Mouse (Mus musculus) spleen, adult 2 months (tissue): ENCODE measurements around the gene Bcam. TPM values are rescaled to one million over a fixed set of nuclear protein-coding genes. Genes with fewer than 3 reads are reported as not detected.

Source experiments
- DNase-seq, 2 experiments: peaks; one replicate each; pipeline versions ENCODE4 v3.0.0 to v3.0.0-alpha.2; 2012 to 2021; ENCODE audit warnings: low spot score in 2 of 2, low read depth in 1 of 2
- H3K27ac ChIP-seq: fragments of 200-500 bp; 2 replicates; pipeline ENCODE4 v1.5.1; 2012; ENCODE audit warnings: low read length, inconsistent platforms; ENCODE audit not compliant: insufficient read depth
- H3K27me3 ChIP-seq: fragments of 200-500 bp; 2 replicates; pipeline ENCODE4 v1.6.1; 2012; ENCODE audit warnings: mild to moderate bottlenecking, moderate library complexity, low read length, inconsistent platforms; ENCODE audit not compliant: control insufficient read depth, insufficient read depth
- H3K36me3 ChIP-seq: fragments of 200-500 bp; 2 replicates; pipeline ENCODE4 v1.6.1; 2012; ENCODE audit warnings: mild to moderate bottlenecking, low read length, inconsistent platforms; ENCODE audit not compliant: control insufficient read depth, insufficient read depth
- H3K4me1 ChIP-seq: fragments of 200-500 bp; 2 replicates; pipeline ENCODE4 v1.6.1; 2011; ENCODE audit warnings: inconsistent platforms; ENCODE audit not compliant: control insufficient read depth, insufficient read depth, insufficient read length
- H3K4me3 ChIP-seq: fragments of 200-500 bp; 2 replicates; pipeline ENCODE4 v1.5.1; 2011; ENCODE audit warnings: mild to moderate bottlenecking, inconsistent platforms; ENCODE audit not compliant: insufficient read depth, insufficient read length; ENCODE audit errors: extremely low read depth
- CTCF ChIP-seq: fragments of 200-500 bp; IDR thresholded peaks from 2 replicates; pipeline ENCODE4 v1.5.1; 2011; ENCODE audit warnings: mild to moderate bottlenecking, inconsistent platforms; ENCODE audit not compliant: insufficient read depth, insufficient read length, insufficient replicate concordance; ENCODE audit errors: extremely low read depth
- POLR2A ChIP-seq: fragments of 200-500 bp; IDR thresholded peaks from 2 replicates; pipeline ENCODE4 v1.6.1; 2011; ENCODE audit warnings: low read depth, low read length, inconsistent platforms
- WGBS: fragments of 180-500 bp; shearing (Covaris S2); methylation state at CpG from one replicate; pipeline ENCODE4 v1.1.7; 2018; 5-methylcytosine and 5-hydroxymethylcytosine counted together
- polyA plus RNA-seq: library from polyadenylated mRNA; depleted of rRNA; stranded (reverse); fragments of >200 nt; gene quantifications from 2 replicates; pipeline ENCODE4 v1.2.3, GENCODE M21; 2012

Bcam gene
- polyA plus RNA-seq, 1 experiment, result 30.1 TPM

DNA sequence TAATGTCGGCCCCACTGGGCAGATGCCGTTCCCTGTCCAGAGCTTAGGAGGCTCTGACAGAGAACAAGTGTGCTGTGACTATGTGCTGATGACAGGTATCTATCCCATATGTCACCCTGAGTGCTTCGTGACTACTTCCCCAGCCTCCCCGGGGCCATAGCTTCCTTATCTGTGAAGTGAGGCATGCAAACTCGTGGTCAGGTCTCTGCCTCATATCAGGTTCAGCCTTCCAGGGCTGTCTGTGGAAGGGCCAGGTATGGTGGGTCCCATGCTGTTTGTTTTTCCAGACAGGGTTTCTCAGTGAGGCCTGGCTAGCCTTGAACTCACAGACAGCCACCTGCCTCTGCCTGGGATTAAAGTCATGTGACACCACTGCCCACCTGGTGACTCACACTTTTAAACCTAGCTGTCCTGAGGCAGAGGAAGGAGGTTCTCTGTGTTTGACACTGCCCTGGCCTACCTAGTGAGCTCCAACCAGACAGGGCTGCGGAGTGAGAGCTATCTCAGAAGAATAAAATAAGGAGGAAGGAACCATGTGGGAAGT, 42.8 kb upstream of the Bcam start:
- H3K4me1 ChIP-seq, result peaks cover 35% of the 10 kb centered on the region
- 53% methylated on average over 6 of the region's 6 CpGs for WGBS
- H3K4me3 ChIP-seq, result no peak overlapping the region
- DNase-seq, result no peak
- peaks cover 27% of the 10 kb centered on the region for H3K36me3 ChIP-seq
- peak overlapping the region; percentile 7; the same call in 1 of the 2 replicates for H3K27ac ChIP-seq
- no peak for TF ChIP-seq CTCF
- TF ChIP-seq POLR2A, result no peak
- H3K27me3 ChIP-seq, result no peaks in the 10 kb centered on the region

DNA sequence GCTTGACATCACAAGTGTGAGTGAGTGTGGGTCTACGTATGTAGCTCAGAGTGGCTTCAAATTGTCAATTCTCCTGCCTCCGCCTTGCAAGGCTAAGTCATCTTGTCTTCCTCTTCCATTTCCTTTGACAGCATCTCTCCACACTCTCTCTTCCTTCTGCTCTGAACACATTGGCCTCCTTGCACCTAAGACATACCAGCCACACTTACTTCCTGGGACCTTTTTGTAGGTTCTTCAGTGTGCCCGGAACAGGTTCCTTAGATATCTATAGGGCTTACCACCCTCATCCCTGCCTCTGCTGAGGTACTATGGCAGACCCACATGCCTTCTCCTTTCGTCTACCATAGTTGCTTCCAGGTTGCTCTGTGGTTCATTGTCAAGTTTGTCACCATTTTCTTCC, 42.3 kb upstream of the Bcam start:
- peaks cover 30% of the 10 kb centered on the region for H3K4me1 ChIP-seq
- no peak overlapping the region for H3K4me3 ChIP-seq
- no peak for TF ChIP-seq CTCF
- no peak for TF ChIP-seq POLR2A
- H3K36me3 ChIP-seq, result peaks cover 30% of the 10 kb centered on the region
- no peak overlapping the region for H3K27ac ChIP-seq
- no peaks in the 10 kb centered on the region for H3K27me3 ChIP-seq
- no peak for DNase-seq
- 83% methylated on average over 4 of the region's 4 CpGs for WGBS

DNA sequence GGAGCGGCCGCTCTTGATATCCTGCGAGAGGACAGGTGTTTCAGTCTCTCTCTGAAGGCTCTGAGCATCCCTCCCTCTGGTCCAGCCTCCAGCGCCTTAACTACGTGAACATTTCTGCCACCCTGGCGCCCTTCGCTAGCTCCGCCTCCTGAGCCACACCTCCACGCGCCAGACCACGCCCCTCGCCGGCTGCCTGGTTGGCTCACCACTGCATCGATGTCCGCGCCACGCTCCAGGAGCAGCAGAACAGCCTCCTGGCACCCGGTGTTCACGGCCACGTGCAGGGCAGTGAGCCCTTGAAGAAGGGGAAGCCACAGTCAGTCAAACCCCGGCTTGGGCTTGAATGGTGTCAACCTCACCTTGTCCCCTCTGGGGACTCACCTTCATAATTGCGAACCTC, 40.3 kb upstream of the Bcam start:
- Histone ChIP-seq H3K36me3 (peaks cover 30% of the 10 kb centered on the region), H3K27ac (no peak overlapping the region), H3K27me3 (no peaks in the 10 kb centered on the region), H3K4me1 (peaks cover 26% of the 10 kb centered on the region), H3K4me3 (no peak overlapping the region)
- TF ChIP-seq POLR2A (no peak), CTCF (no peak)
- 71% methylated on average over 22 of the region's 22 CpGs for WGBS
- peak in 1 of 2 experiments; percentile 60 for DNase-seq

DNA sequence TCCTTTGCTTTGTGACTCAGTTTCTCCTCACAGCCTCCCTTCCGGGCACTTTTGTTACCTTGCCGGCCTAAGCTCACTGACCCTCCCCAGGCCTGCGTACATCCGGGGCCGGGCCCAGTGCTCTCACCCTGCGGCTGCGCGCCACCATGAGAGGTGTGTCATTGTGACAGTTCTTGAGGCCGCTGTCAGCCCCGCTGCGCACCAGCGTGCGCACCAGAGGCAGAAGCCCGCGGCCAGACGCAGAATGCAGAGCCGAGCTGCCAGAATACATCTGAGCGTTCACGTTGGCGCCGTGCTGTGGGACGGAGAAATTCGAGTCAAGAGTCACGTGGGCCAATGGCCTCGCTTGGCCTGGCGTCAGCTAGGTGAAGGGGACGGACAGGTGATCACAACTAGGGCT, 38.6 kb upstream of the Bcam start:
- Histone ChIP-seq H3K4me1 (peaks cover 21% of the 10 kb centered on the region; the same call in 1 of the 2 replicates), H3K4me3 (no peak overlapping the region), H3K27ac (no peak overlapping the region), H3K27me3 (no peaks in the 10 kb centered on the region), H3K36me3 (peaks cover 30% of the 10 kb centered on the region)
- WGBS, result 89% methylated on average over 27 of the region's 27 CpGs
- TF ChIP-seq CTCF (no peak), POLR2A (no peak)
- DNase-seq, result no peak

DNA sequence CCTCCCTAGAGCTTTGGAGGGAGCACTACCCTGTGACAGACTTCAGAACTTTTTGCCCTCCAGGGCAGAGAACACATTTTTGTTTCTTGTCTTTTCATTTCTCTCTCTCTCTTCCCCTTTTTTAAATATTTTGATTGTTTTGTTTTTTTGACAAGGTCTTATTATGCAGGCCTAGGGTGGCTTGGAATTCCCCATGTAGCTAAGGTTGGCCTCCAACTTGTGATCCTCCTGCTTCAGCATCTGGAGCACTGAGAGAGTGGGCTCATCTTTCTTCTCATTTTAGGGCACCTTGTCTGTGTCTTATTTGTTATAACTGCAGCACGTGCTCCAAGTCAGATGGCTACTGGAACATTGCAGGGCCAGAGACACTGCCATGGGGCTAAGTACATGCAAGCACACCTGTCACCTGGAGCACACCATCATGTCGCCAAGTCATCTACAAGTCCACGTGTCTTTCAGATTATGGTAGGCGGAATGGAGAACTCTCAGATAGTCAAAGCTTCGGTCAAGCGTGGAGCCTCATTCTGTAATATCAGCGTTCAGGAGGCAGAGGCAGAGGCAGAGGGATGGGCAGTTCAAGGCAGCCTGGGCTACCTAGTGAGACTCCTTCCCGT, 35.6 kb upstream of the Bcam start:
- WGBS, result 67% methylated on average over 8 of the region's 8 CpGs
- no peak overlapping the region for H3K4me3 ChIP-seq
- H3K36me3 ChIP-seq, result peaks cover 28% of the 10 kb centered on the region
- DNase-seq, result no peak
- TF ChIP-seq CTCF (no peak), POLR2A (no peak)
- peak overlapping the region; percentile 61 for H3K27ac ChIP-seq
- no peaks in the 10 kb centered on the region for H3K27me3 ChIP-seq
- H3K4me1 ChIP-seq, result peaks cover 19% of the 10 kb centered on the region; the same call in 1 of the 2 replicates

DNA sequence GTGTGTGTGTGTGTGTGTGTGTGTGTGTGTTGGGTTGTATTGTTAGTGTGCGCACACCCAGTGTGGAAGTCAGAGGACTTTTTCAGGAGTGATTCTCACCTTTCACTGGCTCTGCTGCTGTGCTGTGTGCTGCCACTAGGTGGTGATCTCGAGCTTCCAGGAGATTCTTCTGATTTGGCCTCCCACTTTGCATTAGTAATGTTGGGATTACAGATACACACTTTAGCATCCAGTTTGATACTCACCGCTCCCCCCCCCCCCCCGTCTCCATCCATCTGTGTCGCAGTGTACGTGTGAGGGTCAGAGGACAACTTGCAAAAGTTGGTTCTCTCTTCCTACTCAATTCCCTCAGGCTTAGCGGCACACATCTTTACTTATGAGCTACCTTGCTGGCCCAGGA, 32.2 kb upstream of the Bcam start:
- peak in 1 of 2 experiments; percentile 78 for DNase-seq
- Histone ChIP-seq H3K27ac (no peak overlapping the region), H3K4me1 (peaks cover 19% of the 10 kb centered on the region; the same call in 1 of the 2 replicates), H3K4me3 (no peak overlapping the region), H3K36me3 (no peaks in the 10 kb centered on the region), H3K27me3 (no peaks in the 10 kb centered on the region)
- TF ChIP-seq CTCF (peak; percentile 94; the same call in 1 of the 2 replicates), POLR2A (no peak)
- 18% methylated on average over 7 of the region's 7 CpGs for WGBS

DNA sequence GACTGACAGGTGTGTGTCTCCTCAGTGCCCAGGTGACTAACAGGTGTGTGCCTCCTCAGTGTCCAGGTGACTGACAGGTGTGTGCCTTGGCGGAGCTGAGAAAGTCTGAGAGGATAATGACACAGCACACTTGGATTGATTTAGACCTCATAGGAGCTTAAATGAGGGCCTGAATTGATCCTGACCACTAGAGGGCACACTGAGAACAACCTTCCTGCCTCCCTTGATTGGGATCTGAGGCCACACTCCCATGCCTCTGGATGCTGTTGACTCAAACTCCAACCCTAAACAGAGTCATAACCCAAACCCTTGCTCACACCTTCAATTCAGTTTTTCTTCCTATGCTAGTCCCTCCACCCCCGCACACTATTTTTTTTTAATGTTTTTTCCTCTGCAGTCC, 29.9 kb upstream of the Bcam start:
- Histone ChIP-seq H3K4me1 (peaks cover 20% of the 10 kb centered on the region), H3K36me3 (no peaks in the 10 kb centered on the region), H3K4me3 (no peak overlapping the region), H3K27me3 (0 out of 2 replicates have a peak, but pooled peaks cover 2% of the 10 kb centered on the region), H3K27ac (no peak overlapping the region)
- DNase-seq, result no peak
- 49% methylated on average over 2 of the region's 2 CpGs for WGBS
- TF ChIP-seq CTCF (peak; percentile 58; the same call in 1 of the 2 replicates), POLR2A (no peak)
